Mouse (Mus musculus) erythroblast, adult 5-6 weeks (primary cell): Measurements from ENCODE around the gene Plb1. TPM values are rescaled to one million over a fixed set of nuclear protein-coding genes. Genes with fewer than 3 reads are reported as not detected.

Source experiments
- ATAC-seq: replicated peaks from 2 replicates; pipeline ENCODE4 v1.8.0; 2016; ENCODE audit warnings: moderate number of reproducible peaks, mild to moderate bottlenecking, moderate TSS enrichment, inconsistent platforms; ENCODE audit not compliant: poor library complexity, low FRiP score, severe bottlenecking
- total RNA-seq, 2 experiments: library from RNA; stranded (forward) in 1 of 2; stranded (reverse) in 1 of 2; fragments of 150-400 nt in 1 of 2; fragments of 200-764, 138-1000 nt in 1 of 2; gene quantifications; 2 replicates each; pipeline versions ENCODE4 v1.2.3 to v1.2.4; 2015 to 2017; ENCODE audit warnings: low replicate concordance in 2 of 2

Plb1 gene
- total RNA-seq, 2 experiments from 2014 or later, result not detected

DNA sequence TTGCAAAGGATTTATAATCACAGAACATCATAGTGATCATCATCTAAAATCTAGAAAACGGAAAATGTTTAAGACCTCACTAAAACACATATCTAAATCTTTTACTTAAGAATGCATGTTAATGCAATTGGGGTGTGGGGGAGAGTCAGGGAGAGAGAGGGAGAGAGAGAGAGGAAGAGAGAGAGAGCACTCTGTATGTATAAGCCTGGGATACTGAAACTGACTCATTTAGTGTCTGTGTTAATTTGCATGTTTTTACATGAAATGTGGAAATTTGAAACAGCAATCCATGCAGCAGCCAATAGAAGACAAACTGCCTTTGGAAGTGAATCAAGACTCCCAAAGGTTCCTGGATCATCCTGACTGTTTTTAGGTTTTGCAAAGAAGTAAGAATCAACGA, 181.1 kb downstream of the Plb1 start:
- no peak for ATAC-seq

DNA sequence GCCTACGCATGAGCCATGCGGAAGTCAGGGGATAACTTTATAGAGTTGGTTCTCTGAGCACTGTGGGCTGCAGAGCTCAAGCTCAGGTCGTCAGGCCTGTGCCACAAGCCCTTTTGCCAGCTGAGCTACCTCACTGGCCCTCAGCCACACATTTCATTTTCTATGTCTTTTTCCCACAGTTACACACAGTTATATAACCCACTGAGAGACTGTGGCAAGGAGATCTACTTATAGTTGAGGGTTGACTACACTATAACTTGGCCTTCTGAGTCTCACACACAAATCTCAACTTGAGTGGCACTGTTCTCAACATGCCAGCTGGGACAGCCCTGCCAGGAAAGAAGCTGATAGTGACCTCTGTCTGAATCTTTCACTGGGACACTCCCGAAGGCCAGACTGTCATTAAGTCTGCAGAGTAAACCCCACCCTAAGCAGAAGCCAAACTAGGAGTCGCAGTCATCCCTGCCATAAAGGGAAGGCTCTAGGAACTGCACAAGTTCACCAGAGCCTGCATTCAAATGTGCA, 182.0 kb downstream of the Plb1 start:
- ATAC-seq, result no peak

DNA sequence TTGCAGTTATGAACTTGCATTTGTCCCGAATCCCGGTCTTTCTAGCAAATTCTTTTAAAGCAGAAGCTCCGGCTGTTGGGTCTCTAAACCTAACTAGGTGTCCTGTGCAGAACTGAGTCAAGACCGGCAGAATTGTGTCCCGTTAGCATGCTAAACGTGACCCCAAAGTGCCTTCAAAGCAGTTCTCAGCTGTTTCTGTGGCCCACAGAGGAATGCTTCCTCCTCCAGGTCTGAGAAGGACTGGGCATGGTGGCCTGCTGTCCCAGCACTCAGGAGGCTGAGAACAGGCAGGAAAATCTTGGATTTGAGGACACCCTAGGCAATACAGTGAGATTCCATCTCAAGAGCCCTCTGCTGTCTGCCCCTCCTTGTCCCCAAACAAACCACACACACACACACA, 183.0 kb downstream of the Plb1 start:
- no peak for ATAC-seq

Other genes starting within 250 kb of the Plb1 start
- gene Fosl2, start 96.9 kb upstream of the Plb1 start, total RNA-seq (2015; ENCODE audit: low replicate concordance), result 11.7 and 12.7 TPM in 2 replicates
- 4.0 and 4.3 TPM in 2 replicates for gene Fosl2, start 96.9 kb upstream of the Plb1 start, total RNA-seq (2017; ENCODE audit: low replicate concordance)
- 473 and 522 TPM in 2 replicates for gene Ppp1cb, start 226.1 kb downstream of the Plb1 start, total RNA-seq (2015; ENCODE audit: low replicate concordance)
- 929 and 957 TPM in 2 replicates for gene Ppp1cb, start 226.1 kb downstream of the Plb1 start, total RNA-seq (2017; ENCODE audit: low replicate concordance)